Mouse (Mus musculus): ENCODE results near the gene Jmjd6. TPM values are rescaled to one million over a fixed set of nuclear protein-coding genes. Genes with fewer than 3 reads are reported as not detected.
"Not testable (repeated sequence)": the region's sequence is repeated elsewhere in the genome, so short reads cannot be mapped to it uniquely, and the experiment has no call there.

Gene Jmjd6
- polyA plus RNA-seq, 1 experiment = 18.3 TPM

DNA sequence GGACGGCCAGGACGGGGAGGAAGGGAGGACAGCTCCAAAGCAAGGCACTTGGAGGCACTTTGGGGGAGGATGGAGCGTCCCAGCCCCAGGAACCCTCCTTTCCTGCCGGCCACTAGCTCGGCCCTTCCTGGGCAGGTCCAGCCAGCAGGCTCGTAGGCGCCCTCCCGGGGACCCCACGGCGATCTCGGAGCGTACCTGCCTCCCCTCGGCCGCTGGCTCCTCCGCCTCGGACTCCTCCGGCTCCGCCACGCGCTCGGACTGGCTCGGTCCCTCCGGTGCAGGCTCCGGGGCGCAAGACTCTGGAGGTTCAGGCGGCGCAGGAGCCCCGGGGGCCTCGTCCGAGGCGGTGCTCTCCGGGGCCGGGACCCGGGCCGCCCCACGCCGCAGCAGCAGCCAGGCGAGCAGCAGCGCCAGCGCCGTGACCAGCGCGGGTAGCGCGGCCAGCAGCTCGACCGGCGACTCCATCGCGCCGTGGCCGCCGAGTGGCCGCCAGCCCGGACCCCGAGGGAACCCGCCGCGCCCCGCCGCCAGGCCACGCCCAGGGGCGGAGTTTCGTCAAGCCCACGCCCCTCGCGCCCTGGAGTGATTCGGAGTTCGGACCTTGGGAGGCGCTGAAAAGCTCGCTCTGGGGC lies 15.6 kb downstream of the Jmjd6 start, which contains the start of gene Mxra7:
Gene Mxra7, minus strand, starts transcription at position 513 of the 632 bp plus-strand sequence.
- TF ChIP-seq POLR2A (IDR thresholded peaks at IDR 0.05; ENCODE audit: borderline replicate concordance, low read depth, low read length) (no peak), CTCF (IDR thresholded peaks at IDR 0.05; ENCODE audit: low read depth, low read length) (no peak)
- Histone ChIP-seq H3K4me1 (ENCODE audit: control insufficient read depth, insufficient read depth, low read length) (peaks cover 4% of the 10 kb centered on the region), H3K27ac (ENCODE audit: insufficient read depth, low read depth, low read length) (no peak within 1 kb of the TSS), H3K4me3 (ENCODE audit: insufficient read depth, low read length) (peak within 1 kb of the TSS; percentile 46)

DNA sequence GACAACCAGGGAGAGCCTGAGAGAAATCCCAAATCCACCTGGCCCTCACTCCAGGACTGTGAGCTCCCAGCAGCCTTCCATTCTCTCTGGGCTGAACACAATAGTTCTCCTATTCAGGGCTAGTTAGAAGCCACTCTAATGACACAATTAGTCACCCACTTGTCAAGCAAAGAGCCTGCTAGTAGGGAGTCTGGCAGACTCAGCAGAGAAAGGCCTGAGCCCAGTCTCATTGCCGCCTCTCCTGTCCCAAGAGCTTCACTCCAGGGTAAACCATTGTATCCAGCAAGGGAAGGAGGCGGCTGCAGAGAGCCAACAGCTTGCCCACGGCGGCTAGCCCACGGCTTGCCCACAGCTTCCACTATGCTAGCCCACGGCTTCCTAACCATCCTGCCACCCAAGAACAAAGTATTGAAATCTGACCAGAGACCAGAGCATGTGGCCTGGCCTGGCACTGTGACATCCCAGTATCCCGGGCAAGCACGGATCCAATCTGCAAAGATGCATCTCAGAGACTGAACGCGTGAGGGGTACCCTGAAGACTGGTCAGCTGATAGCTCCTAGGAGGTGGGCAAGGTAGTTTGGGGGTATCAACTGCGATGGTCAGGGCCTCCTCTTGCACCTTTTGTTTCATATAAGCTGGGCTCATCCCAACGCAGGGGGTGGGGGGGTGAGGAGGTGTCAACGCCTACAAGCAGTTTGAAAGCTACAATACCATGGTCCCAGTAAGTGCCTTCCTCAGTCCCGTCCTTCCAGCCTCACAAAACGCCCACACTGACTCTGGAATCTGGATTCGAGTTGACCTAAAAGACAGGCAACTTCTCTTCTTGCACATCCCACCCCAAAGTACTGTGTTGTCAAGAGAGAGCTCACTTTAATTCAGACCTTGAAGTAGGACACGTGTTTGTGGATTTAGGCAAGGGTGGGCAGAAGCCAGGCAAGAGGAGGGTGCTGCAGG lies 16.4 kb downstream of the Jmjd6 start:
- H3K27ac ChIP-seq (ENCODE audit: insufficient read depth, low read depth, low read length) = no peak overlapping the region
- TF ChIP-seq POLR2A (IDR thresholded peaks at IDR 0.05; ENCODE audit: borderline replicate concordance, low read depth, low read length) (no peak), CTCF (IDR thresholded peaks at IDR 0.05; ENCODE audit: low read depth, low read length) (no peak)
- no peak overlapping the region for H3K4me3 ChIP-seq (ENCODE audit: insufficient read depth, low read length)
- H3K4me1 ChIP-seq (ENCODE audit: control insufficient read depth, insufficient read depth, low read length) = peaks cover 4% of the 10 kb centered on the region

DNA sequence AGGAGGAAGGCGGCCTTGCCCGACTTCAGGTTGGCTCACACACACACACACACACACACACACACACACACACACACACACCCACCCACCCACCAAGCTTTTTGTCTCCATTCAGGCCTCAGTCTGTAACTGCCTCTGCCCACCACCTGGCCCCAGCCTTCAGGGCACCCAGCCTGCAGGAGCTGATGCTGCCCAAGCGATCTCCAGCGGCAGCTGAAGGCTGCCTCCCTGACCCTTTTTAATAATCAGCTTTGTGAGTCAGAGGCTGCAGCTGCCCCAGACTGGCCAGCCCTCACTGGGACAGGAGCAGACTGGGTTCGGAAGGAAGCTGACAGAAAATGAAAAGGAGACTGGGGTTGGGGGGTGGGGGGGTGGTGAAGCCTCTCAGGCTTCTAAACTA lies 18.0 kb downstream of the Jmjd6 start:
- no peak overlapping the region for H3K27ac ChIP-seq (ENCODE audit: insufficient read depth, low read depth, low read length)
- TF ChIP-seq POLR2A (IDR thresholded peaks at IDR 0.05; ENCODE audit: borderline replicate concordance, low read depth, low read length) = no peak
- TF ChIP-seq CTCF (IDR thresholded peaks at IDR 0.05; ENCODE audit: low read depth, low read length) = no peak
- H3K4me1 ChIP-seq (ENCODE audit: control insufficient read depth, insufficient read depth, low read length) = peaks cover 18% of the 10 kb centered on the region
- H3K4me3 ChIP-seq (ENCODE audit: insufficient read depth, low read length) = no peak overlapping the region

DNA sequence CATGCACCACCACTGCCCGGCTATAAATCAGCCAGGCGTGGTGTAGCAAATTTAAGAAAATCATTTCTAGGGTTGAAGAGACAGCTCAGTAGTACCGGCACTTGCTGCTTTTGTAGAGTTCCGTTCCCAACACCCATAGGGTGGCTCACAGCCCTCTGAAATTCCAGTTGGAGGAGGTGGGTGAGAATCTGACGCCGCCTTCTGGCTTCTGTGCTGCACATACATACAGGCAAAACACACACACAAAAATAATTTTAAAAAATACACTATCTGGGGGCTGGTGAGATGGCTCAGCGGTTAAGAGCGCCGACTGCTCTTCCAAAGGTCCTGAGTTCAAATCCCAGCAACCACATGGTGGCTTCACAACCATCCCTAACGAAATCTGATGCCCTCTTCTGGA lies 19.4 kb downstream of the Jmjd6 start:
- not testable (repeated sequence) for H3K4me3 ChIP-seq (ENCODE audit: insufficient read depth, low read length); H3K27ac ChIP-seq (ENCODE audit: insufficient read depth, low read depth, low read length)
- H3K4me1 ChIP-seq (ENCODE audit: control insufficient read depth, insufficient read depth, low read length) = peaks cover 18% of the 10 kb centered on the region

DNA sequence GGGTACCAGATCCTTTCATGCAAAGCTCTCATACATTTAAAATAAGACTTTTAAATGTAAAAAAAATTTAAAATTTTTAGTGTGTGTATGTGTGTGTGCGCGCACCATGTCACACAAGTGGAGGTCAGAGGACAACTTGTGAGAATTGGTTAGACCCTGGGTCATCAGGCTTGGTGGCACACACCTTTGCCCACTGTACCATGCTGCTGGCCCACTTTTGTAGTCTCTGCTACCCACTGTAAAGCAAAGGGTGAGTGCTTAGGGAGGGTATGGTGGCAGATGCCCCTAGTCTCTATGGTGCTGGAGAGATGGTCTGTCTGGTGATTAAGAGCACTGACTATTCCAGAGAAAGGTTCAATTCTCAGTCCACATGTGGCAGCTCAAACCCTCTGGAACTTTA lies 20.0 kb downstream of the Jmjd6 start:
- no peak overlapping the region for H3K27ac ChIP-seq (ENCODE audit: insufficient read depth, low read depth, low read length)
- no peak overlapping the region for H3K4me3 ChIP-seq (ENCODE audit: insufficient read depth, low read length)
- TF ChIP-seq POLR2A (IDR thresholded peaks at IDR 0.05; ENCODE audit: borderline replicate concordance, low read depth, low read length) (no peak), CTCF (IDR thresholded peaks at IDR 0.05; ENCODE audit: low read depth, low read length) (no peak)
- H3K4me1 ChIP-seq (ENCODE audit: control insufficient read depth, insufficient read depth, low read length) = peaks cover 16% of the 10 kb centered on the region

DNA sequence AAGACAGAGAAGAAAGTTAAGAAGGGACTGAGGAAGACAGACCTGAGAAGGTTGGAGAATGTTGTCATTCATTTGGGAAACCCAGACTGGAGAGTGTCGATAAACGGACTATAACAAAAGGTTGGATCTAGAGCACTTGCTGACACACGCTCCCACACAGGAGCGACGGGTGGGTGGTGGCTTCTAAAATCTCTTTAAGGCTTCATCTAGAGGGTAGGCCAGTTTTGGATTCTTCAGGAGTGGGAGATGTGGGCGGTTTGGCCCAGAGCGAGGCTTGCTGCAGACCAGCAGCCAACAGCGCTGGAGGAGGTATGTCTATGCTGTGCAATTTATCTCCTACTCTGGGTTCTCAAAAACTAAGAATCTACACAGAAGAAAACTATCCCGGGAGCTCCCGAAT lies 20.6 kb downstream of the Jmjd6 start:
- Histone ChIP-seq H3K4me3 (ENCODE audit: insufficient read depth, low read length) (no peak overlapping the region), H3K27ac (ENCODE audit: insufficient read depth, low read depth, low read length) (no peak overlapping the region), H3K4me1 (ENCODE audit: control insufficient read depth, insufficient read depth, low read length) (peaks cover 14% of the 10 kb centered on the region)
- no peak for TF ChIP-seq POLR2A (IDR thresholded peaks at IDR 0.05; ENCODE audit: borderline replicate concordance, low read depth, low read length)

DNA sequence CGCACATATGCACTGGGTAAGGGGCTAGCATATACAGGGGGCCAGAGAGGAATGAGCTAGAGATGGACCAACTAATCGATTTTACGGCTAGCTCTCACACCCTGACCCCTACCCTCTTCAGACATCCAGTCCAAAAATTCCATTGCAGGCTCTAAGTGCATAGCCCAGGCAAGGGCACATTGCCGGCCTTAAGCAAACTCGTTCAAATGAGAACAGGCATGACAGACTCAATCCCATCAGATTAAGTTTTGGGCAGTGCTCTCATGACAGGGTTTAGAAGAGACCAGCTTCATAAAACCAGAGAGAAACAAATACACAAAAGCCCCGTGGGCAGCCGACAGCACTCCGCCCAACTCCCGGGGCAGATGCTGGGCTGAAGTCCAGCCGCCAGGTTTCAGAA lies 21.0 kb downstream of the Jmjd6 start:
- no peak for TF ChIP-seq POLR2A (IDR thresholded peaks at IDR 0.05; ENCODE audit: borderline replicate concordance, low read depth, low read length)
- no peak for TF ChIP-seq CTCF (IDR thresholded peaks at IDR 0.05; ENCODE audit: low read depth, low read length)
- H3K27ac ChIP-seq (ENCODE audit: insufficient read depth, low read depth, low read length) = no peak overlapping the region

DNA sequence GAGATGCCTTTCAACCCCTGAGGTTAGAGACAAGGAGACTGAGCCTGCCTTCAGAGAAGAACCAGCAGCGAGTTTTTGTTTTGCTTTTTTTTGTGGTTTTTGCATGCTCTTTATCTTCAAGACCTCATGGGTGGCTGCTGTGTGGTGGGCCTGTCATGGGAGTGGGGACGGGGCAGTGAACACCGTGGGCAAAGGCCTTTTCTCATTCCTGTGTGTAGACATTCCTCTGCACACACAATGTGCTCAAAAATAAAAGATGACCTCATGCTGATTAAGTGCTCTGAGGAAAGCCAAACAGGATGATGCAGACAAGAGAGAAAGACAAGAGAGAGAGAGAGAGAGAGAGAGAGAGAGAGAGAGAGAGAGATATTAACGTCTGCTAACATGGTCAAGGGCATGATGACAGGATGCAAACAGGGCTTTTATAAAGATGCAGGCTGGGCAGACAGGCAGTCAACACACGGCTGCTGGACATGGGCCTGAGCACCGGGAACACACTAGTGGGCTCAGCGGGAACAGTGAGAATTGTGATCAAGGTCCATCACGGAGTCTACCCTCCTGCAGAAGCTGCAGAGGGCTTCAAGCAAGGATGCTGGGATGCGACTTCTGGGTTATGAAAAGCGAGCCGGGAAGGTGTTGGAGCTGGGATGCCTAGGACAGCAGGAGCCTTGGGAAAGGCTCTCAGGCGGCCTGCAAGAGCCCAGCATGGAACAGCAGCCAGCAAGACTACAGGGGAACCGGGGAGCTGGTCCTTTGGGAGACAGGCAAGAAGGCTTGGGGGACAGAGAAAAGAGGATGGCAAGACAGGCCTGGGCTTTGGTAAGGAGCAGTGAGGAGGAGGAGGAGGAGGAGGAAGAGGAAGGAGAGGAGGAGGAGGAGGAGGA lies 21.9 kb downstream of the Jmjd6 start:
- H3K27ac ChIP-seq (ENCODE audit: insufficient read depth, low read depth, low read length) = no peak overlapping the region
- H3K4me3 ChIP-seq (ENCODE audit: insufficient read depth, low read length) = no peak overlapping the region
- H3K4me1 ChIP-seq (ENCODE audit: control insufficient read depth, insufficient read depth, low read length) = peaks cover 14% of the 10 kb centered on the region
- no peak for TF ChIP-seq POLR2A (IDR thresholded peaks at IDR 0.05; ENCODE audit: borderline replicate concordance, low read depth, low read length)
- TF ChIP-seq CTCF (IDR thresholded peaks at IDR 0.05; ENCODE audit: low read depth, low read length) = no peak

More for the DNA sequence above, 21.0 kb downstream of the Jmjd6 start:
- peaks cover 14% of the 10 kb centered on the region for H3K4me1 ChIP-seq (ENCODE audit: control insufficient read depth, insufficient read depth, low read length)
- no peak overlapping the region for H3K4me3 ChIP-seq (ENCODE audit: insufficient read depth, low read length)

DNA sequence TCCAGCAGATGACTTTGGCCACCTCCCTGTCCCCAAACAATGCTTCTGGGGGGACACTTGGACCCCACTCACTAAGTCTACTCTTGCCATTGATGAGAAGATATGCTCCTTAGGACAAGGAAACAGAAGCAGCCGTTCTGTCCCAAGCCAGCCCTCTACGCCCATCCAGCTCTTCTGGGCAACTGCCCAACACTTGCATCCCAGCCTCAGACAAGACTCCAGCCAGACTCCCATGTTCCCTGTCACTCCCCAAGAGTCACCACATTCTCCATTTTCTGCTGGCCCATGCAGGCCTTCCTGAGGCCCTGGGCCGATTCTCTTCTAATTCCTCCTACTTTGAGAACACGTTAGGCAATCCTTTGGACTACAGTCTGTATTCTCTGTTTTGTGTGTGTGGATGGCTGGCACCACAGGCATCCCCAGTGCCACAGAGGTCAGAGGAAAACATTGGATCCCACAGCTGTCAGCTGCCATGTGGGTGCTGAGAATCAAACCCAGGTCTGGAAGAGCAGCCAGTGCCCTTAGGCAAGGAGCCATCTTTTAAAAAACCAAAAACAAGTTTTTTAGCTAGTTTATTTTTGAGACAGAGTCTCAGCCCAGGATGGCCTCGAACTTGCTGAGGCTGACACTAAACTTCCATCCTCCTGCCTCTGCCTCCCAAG lies 23.2 kb downstream of the Jmjd6 start:
- Histone ChIP-seq H3K4me1 (ENCODE audit: control insufficient read depth, insufficient read depth, low read length) (peaks cover 14% of the 10 kb centered on the region), H3K27ac (ENCODE audit: insufficient read depth, low read depth, low read length) (no peak overlapping the region), H3K4me3 (ENCODE audit: insufficient read depth, low read length) (no peak overlapping the region)
- TF ChIP-seq POLR2A (IDR thresholded peaks at IDR 0.05; ENCODE audit: borderline replicate concordance, low read depth, low read length) = no peak
- no peak for TF ChIP-seq CTCF (IDR thresholded peaks at IDR 0.05; ENCODE audit: low read depth, low read length)
